Mouse (Mus musculus): Measurements from ENCODE around the gene Bbc3. TPM values are rescaled to one million over a fixed set of nuclear protein-coding genes. Genes with fewer than 3 reads are reported as not detected.
"Not testable (repeated sequence)": the region's sequence is repeated elsewhere in the genome, so short reads cannot be mapped to it uniquely, and the experiment has no call there.

Gene Bbc3
- 8.0 and 11.5 TPM in 2 replicates for polyA plus RNA-seq (2014; fragmentation: Nextera tagmentation; extraction: Ambion mirVana)

DNA sequence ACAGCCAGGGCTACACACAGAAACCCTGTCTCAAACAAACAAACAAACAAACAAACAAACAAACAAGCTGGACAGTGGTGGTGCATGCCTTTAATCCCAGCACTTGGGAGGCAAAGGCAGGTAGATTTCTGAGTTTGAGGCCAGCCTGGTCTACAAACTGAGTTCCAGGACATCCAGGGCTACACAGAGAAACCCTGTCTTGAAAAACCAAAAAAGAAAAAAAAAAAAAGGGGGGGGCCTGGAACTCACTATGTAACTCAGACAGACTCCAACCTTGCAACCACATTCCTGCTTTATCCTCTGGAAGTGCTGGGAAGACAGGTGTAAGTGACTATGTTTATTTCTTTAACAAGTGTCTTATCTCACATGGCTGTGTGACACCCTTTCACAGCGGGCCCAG lies at the start of gene Bbc3:
Gene Bbc3, plus strand, starts transcription at position 301 of the 400 bp plus-strand sequence.
- WGBS, result 92% methylated on average over 1 of the region's 1 CpGs
- DNase-seq (ENCODE audit: low spot score); H3K27me3 ChIP-seq (ENCODE audit: control insufficient read depth, insufficient read depth, low read length); ATAC-seq (replicated peaks; ENCODE audit: low FRiP score); H3K9me3 ChIP-seq (ENCODE audit: control insufficient read depth, low read length); H3K36me3 ChIP-seq (ENCODE audit: control insufficient read depth, insufficient read depth, low read length): not testable (repeated sequence)
- Histone ChIP-seq H3K4me2 (ENCODE audit: low read depth, low read length, severe bottlenecking) (peak within 1 kb of the TSS; percentile 99), H3K9ac (ENCODE audit: low read length) (peak within 1 kb of the TSS; percentile 53), H3K4me1 (replicated peaks; ENCODE audit: control insufficient read depth, insufficient read depth, low read length) (peaks cover 27% of the 10 kb centered on the region), H3K27ac (ENCODE audit: low read depth, low read length) (peak within 1 kb of the TSS; percentile 25; the same call in 1 of the 2 replicates), H3K4me3 (ENCODE audit: low read depth, low read length) (peak within 1 kb of the TSS; percentile 67)

DNA sequence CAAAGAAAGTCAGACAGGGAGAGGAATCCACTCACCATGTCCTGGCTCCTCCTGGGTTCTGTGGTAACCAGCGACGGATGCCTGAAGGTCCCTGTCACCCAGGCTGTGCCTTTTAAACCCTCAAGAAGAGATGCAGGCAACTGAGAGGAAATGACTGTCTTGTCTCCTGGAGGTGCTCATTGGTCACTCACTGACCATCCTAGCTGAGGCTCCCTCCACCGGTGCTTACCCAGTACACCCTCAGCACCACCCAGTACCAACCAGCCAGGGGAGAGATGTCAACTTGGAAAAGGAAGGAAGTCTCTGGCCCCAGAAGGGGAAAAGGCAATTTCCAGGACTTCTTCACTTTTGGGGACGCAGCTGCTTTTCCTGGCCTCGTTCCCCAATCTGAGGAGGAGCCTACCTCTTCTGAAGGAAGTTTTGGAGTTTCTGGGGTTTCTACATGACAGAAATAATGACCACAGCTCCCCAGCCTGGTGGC lies 49.0 kb upstream of the Bbc3 start, which contains the start of gene C5ar1:
Gene C5ar1, minus strand, starts transcription at position 431 of the 481 bp plus-strand sequence.
- no peak within 1 kb of the TSS for H3K4me3 ChIP-seq (ENCODE audit: low read depth, low read length)
- no peaks in the 10 kb centered on the region for H3K4me1 ChIP-seq (replicated peaks; ENCODE audit: control insufficient read depth, insufficient read depth, low read length)
- WGBS, result 87% methylated on average over 5 of the region's 5 CpGs

DNA sequence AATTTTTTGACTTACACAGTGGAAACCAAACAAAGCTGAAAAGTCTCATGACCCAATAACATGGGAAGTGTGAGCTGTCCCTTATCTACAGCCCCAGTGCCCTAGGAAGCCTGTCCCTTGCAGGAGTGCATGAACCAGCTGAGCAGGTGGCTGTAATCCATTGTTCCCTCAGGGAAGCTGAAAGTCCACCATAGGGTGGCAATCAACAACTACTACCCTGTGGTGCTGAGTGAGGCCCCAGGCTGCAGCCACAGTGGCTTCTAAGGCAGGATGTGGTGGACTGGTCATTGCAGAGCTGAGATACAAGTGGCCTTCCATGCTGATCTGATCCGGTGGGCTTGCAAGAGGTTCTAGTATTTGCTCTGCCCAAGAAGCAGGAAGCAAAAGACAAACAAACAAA lies 47.1 kb upstream of the Bbc3 start:
- no peaks in the 10 kb centered on the region for H3K27me3 ChIP-seq (ENCODE audit: control insufficient read depth, insufficient read depth, low read length)
- ATAC-seq (replicated peaks; ENCODE audit: low FRiP score) (no peak), DNase-seq (ENCODE audit: low spot score) (no peak)
- 72% methylated on average over 1 of the region's 1 CpGs for WGBS
- H3K27ac ChIP-seq (ENCODE audit: low read depth, low read length), result no peak overlapping the region
- no peaks in the 10 kb centered on the region for H3K9me3 ChIP-seq (ENCODE audit: control insufficient read depth, low read length)
- no peak overlapping the region for H3K9ac ChIP-seq (ENCODE audit: low read length)
- H3K4me1 ChIP-seq (replicated peaks; ENCODE audit: control insufficient read depth, insufficient read depth, low read length), result no peaks in the 10 kb centered on the region
- H3K36me3 ChIP-seq (ENCODE audit: control insufficient read depth, insufficient read depth, low read length), result no peaks in the 10 kb centered on the region
- H3K4me2 ChIP-seq (ENCODE audit: low read depth, low read length, severe bottlenecking), result no peak overlapping the region
- no peak overlapping the region for H3K4me3 ChIP-seq (ENCODE audit: low read depth, low read length)

More for the DNA sequence above, 49.0 kb upstream of the Bbc3 start, which contains the start of gene C5ar1:
- Histone ChIP-seq H3K27ac (ENCODE audit: low read depth, low read length) (no peak within 1 kb of the TSS), H3K9ac (ENCODE audit: low read length) (no peak within 1 kb of the TSS), H3K9me3 (ENCODE audit: control insufficient read depth, low read length) (no peaks in the 10 kb centered on the region), H3K36me3 (ENCODE audit: control insufficient read depth, insufficient read depth, low read length) (no peaks in the 10 kb centered on the region), H3K4me2 (ENCODE audit: low read depth, low read length, severe bottlenecking) (no peak within 1 kb of the TSS), H3K27me3 (ENCODE audit: control insufficient read depth, insufficient read depth, low read length) (no peaks in the 10 kb centered on the region)
- no peak for DNase-seq (ENCODE audit: low spot score)
- no peak for ATAC-seq (replicated peaks; ENCODE audit: low FRiP score)

DNA sequence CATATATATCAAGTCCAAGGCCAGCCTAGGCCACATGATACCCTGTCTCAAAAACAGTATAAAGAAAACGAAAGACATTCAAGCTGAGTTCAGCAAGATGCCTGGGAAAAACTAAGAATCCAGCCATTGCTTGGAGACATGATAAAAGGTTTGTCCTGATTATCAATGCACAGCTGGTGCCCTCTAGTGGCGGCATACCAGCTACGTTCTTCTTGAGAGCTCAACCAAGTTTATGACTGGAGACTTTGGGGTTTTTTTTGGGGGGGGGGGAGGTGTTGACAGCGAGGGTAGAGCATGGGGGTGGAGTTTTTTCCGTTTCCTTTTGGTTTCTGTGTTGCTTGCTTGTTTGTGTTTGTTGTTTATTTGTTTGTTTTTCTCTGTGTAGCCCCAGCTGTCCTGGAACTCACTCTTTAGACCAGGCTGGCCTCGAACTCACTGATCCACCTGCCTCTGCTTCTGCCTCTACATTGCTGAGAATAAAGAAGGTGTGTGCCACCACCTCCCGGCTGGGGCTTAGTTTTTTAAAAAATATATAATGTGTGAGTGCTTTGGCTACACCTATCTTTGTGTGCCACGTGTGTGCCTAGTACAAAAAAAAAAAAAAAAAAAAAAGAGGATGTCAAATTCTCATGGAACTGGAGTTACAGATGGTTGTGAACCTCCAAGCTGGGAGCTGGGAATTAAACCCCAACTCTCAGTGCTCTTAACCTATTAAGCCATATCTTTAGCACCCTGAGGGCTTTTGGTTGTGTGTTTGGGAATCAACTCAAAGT lies 45.0 kb upstream of the Bbc3 start:
- ATAC-seq (replicated peaks; ENCODE audit: low FRiP score), result no peak
- H3K27me3 ChIP-seq (ENCODE audit: control insufficient read depth, insufficient read depth, low read length), result no peaks in the 10 kb centered on the region
- H3K9ac ChIP-seq (ENCODE audit: low read length), result no peak overlapping the region
- no peaks in the 10 kb centered on the region for H3K4me1 ChIP-seq (replicated peaks; ENCODE audit: control insufficient read depth, insufficient read depth, low read length)
- no peak overlapping the region for H3K4me2 ChIP-seq (ENCODE audit: low read depth, low read length, severe bottlenecking)
- no peaks in the 10 kb centered on the region for H3K36me3 ChIP-seq (ENCODE audit: control insufficient read depth, insufficient read depth, low read length)
- no peaks in the 10 kb centered on the region for H3K9me3 ChIP-seq (ENCODE audit: control insufficient read depth, low read length)
- DNase-seq (ENCODE audit: low spot score), result peak; percentile 82
- no peak overlapping the region for H3K4me3 ChIP-seq (ENCODE audit: low read depth, low read length)
- 30% methylated on average over 8 of the region's 8 CpGs for WGBS
- no peak overlapping the region for H3K27ac ChIP-seq (ENCODE audit: low read depth, low read length)

DNA sequence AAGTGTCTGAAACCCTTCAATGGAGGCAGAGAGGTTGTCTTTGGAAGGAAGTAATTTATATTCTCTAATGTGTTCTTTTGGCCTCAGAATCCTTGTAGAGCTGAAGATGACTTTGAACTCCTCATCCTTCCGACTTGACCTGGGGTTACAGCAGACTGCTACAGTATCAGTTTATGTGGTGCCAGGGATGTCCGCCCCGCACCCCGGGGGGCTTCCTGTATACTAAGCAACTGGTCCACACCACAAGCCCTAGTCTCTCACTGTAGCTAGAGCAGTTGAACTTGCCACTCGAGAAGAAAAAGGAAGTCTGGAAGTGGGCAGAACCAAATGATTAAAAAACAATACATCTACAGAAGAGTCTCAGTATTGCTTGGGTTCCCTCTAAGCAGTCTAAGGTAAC lies 44.4 kb upstream of the Bbc3 start:
- 88% methylated on average over 5 of the region's 5 CpGs for WGBS
- H3K9ac ChIP-seq (ENCODE audit: low read length), result no peak overlapping the region
- no peaks in the 10 kb centered on the region for H3K36me3 ChIP-seq (ENCODE audit: control insufficient read depth, insufficient read depth, low read length)
- no peak overlapping the region for H3K27ac ChIP-seq (ENCODE audit: low read depth, low read length)
- no peaks in the 10 kb centered on the region for H3K9me3 ChIP-seq (ENCODE audit: control insufficient read depth, low read length)
- no peak for ATAC-seq (replicated peaks; ENCODE audit: low FRiP score)
- H3K4me2 ChIP-seq (ENCODE audit: low read depth, low read length, severe bottlenecking), result no peak overlapping the region
- no peaks in the 10 kb centered on the region for H3K27me3 ChIP-seq (ENCODE audit: control insufficient read depth, insufficient read depth, low read length)
- H3K4me1 ChIP-seq (replicated peaks; ENCODE audit: control insufficient read depth, insufficient read depth, low read length), result no peaks in the 10 kb centered on the region
- no peak for DNase-seq (ENCODE audit: low spot score)
- no peak overlapping the region for H3K4me3 ChIP-seq (ENCODE audit: low read depth, low read length)

DNA sequence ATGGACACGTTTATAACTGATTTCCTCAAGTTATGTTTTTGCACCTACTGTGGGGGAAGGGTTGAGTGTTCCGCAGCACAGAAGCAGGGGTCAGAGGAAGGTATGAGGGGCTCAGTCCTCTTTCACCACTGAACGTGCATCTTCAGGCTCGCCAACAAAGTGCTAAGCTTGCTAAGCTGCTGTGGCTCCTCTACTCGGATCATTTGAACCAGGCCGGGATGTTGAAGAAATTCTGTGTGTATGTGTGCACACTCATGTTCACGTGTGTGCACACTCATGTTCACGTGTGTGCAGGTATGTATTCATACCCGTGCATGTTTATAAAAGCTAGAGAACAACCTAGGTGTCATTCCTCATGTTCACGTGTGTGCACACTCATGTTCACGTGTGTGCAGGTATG lies 42.3 kb upstream of the Bbc3 start:
- no peak for DNase-seq (ENCODE audit: low spot score)
- Histone ChIP-seq H3K27me3 (ENCODE audit: control insufficient read depth, insufficient read depth, low read length) (no peaks in the 10 kb centered on the region), H3K4me1 (replicated peaks; ENCODE audit: control insufficient read depth, insufficient read depth, low read length) (no peaks in the 10 kb centered on the region), H3K4me2 (ENCODE audit: low read depth, low read length, severe bottlenecking) (no peak overlapping the region), H3K9ac (ENCODE audit: low read length) (no peak overlapping the region), H3K4me3 (ENCODE audit: low read depth, low read length) (no peak overlapping the region), H3K27ac (ENCODE audit: low read depth, low read length) (no peak overlapping the region), H3K9me3 (ENCODE audit: control insufficient read depth, low read length) (no peaks in the 10 kb centered on the region), H3K36me3 (ENCODE audit: control insufficient read depth, insufficient read depth, low read length) (no peaks in the 10 kb centered on the region)
- 89% methylated on average over 11 of the region's 11 CpGs for WGBS
- ATAC-seq (replicated peaks; ENCODE audit: low FRiP score), result no peak

DNA sequence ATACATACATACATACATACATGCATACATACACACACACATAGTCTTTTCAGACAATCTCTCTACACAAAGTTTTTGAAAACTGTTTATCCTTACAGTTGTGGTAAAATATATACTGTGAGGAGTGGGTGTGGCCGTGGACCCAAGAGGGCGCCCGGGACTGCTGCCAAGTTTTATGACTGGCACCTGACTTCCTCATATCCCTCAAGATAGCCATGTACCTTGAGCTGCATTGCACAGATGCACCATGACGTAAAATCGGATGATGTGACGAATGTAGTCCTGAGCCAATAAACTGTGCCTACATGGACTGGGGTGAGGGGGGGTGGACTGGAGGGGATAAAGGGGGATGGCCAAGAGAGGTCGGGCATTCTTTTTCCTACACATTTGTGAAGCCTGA lies 41.6 kb upstream of the Bbc3 start:
- H3K4me3 ChIP-seq (ENCODE audit: low read depth, low read length); H3K4me2 ChIP-seq (ENCODE audit: low read depth, low read length, severe bottlenecking); H3K27me3 ChIP-seq (ENCODE audit: control insufficient read depth, insufficient read depth, low read length); H3K36me3 ChIP-seq (ENCODE audit: control insufficient read depth, insufficient read depth, low read length); H3K9me3 ChIP-seq (ENCODE audit: control insufficient read depth, low read length); DNase-seq (ENCODE audit: low spot score); ATAC-seq (replicated peaks; ENCODE audit: low FRiP score); H3K9ac ChIP-seq (ENCODE audit: low read length); H3K4me1 ChIP-seq (replicated peaks; ENCODE audit: control insufficient read depth, insufficient read depth, low read length); H3K27ac ChIP-seq (ENCODE audit: low read depth, low read length): not testable (repeated sequence)
- 87% methylated on average over 7 of the region's 7 CpGs for WGBS

DNA sequence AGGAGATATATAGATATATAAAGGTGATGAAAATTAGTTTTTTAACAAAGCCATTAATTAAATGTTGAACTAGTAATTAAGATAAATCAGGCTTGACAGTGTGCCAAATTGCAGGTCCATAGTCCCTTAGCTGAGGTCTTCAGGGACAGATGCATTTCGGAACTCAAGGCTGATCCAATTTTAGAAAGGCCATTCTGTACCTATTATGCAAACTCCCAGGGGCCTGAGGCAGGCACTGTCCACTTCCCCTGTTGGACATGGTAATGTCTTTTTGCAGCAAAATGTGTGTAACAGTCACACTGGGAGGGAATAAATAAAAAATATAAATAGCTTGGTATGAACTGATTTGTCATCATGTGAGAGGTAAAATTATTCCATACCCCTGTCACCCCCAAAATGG lies 37.1 kb upstream of the Bbc3 start:
- DNase-seq (ENCODE audit: low spot score) (no peak), ATAC-seq (replicated peaks; ENCODE audit: low FRiP score) (no peak)
- H3K4me2 ChIP-seq (ENCODE audit: low read depth, low read length, severe bottlenecking), result no peak overlapping the region
- H3K27ac ChIP-seq (ENCODE audit: low read depth, low read length), result no peak overlapping the region
- H3K9ac ChIP-seq (ENCODE audit: low read length), result no peak overlapping the region
- 93% methylated on average over 1 of the region's 1 CpGs for WGBS
- H3K4me1 ChIP-seq (replicated peaks; ENCODE audit: control insufficient read depth, insufficient read depth, low read length), result peaks cover 10% of the 10 kb centered on the region
- no peak overlapping the region for H3K4me3 ChIP-seq (ENCODE audit: low read depth, low read length)
- H3K27me3 ChIP-seq (ENCODE audit: control insufficient read depth, insufficient read depth, low read length), result no peaks in the 10 kb centered on the region
- no peaks in the 10 kb centered on the region; the same call in 1 of the 2 replicates for H3K36me3 ChIP-seq (ENCODE audit: control insufficient read depth, insufficient read depth, low read length)
- no peaks in the 10 kb centered on the region for H3K9me3 ChIP-seq (ENCODE audit: control insufficient read depth, low read length)

DNA sequence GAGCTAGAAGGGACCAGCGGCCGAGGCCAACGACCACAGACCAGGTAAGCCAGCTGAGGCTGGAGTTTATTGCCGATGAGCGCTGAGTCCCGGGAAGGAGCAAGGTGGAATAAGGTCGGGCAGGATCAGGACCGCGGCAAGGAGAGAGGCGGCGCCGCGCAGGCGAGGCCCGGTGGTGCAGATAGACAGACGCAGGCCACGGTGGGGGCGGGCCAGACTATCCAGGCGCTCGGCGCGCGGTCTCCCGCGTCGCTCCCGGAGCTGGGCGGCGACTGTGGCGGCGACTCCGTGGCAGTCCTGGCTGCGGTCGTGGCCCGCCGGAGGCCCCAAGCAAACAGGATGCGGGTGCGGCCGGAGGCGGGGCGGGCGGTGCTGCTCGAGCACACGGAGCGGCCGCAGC lies 35.5 kb upstream of the Bbc3 start:
- no peaks in the 10 kb centered on the region; the same call in 1 of the 2 replicates for H3K36me3 ChIP-seq (ENCODE audit: control insufficient read depth, insufficient read depth, low read length)
- peak overlapping the region; percentile 72 for H3K9ac ChIP-seq (ENCODE audit: low read length)
- no peaks in the 10 kb centered on the region for H3K9me3 ChIP-seq (ENCODE audit: control insufficient read depth, low read length)
- WGBS, result under 1% methylated on average over 45 of the region's 46 CpGs
- ATAC-seq (replicated peaks; ENCODE audit: low FRiP score) (peak; percentile 73), DNase-seq (ENCODE audit: low spot score) (peak; percentile 86)
- H3K4me3 ChIP-seq (ENCODE audit: low read depth, low read length), result peak overlapping the region; percentile 78
- H3K4me1 ChIP-seq (replicated peaks; ENCODE audit: control insufficient read depth, insufficient read depth, low read length), result peaks cover 10% of the 10 kb centered on the region
- no peaks in the 10 kb centered on the region for H3K27me3 ChIP-seq (ENCODE audit: control insufficient read depth, insufficient read depth, low read length)
- H3K4me2 ChIP-seq (ENCODE audit: low read depth, low read length, severe bottlenecking), result peak overlapping the region; percentile 98
- peak overlapping the region; percentile 77 for H3K27ac ChIP-seq (ENCODE audit: low read depth, low read length)
